Mouse (Mus musculus): ENCODE measurements around the gene Gcnt3. TPM values are rescaled to one million over a fixed set of nuclear protein-coding genes. Genes with fewer than 3 reads are reported as not detected.
A peak's percentile ranks its signal among the peaks of the same experiment; 100 is the strongest.

Gene Gcnt3
- polyA plus RNA-seq, 1 experiment from 2014 or later: 9.8 TPM

GRCm38 (mm10) chr9:70049416-70049783, 11.5 kb upstream of the Gcnt3 start:
- WGBS: 31% methylated on average over 3 of the region's 3 CpGs
- H3K4me1 ChIP-seq (ENCODE audit: control insufficient read depth, insufficient read depth, low read length): peaks cover 25% of the 10 kb centered on the region
- no peaks in the 10 kb centered on the region for H3K9me3 ChIP-seq (ENCODE audit: control insufficient read depth, low read depth, low read length)
- H3K4me3 ChIP-seq (ENCODE audit: low read depth, low read length): no peak overlapping the region
- H3K9ac ChIP-seq (replicated peaks; ENCODE audit: low read depth, low read length): no peak overlapping the region
- peak overlapping the region; percentile 63; the same call in 1 of the 2 replicates for H3K27ac ChIP-seq (ENCODE audit: low read length)
- H3K4me2 ChIP-seq (replicated peaks; ENCODE audit: low read depth, low read length): no peak overlapping the region
- no peaks in the 10 kb centered on the region for H3K36me3 ChIP-seq (ENCODE audit: control insufficient read depth, insufficient read depth, low read length)
- no peaks in the 10 kb centered on the region for H3K27me3 ChIP-seq (ENCODE audit: control insufficient read depth, insufficient read depth, low read length)
- no peak for ATAC-seq (ENCODE audit: insufficient number of reproducible peaks, insufficient read depth, low FRiP score, low read depth)

GRCm38 (mm10) chr9:70048751-70049415, 11.0 kb upstream of the Gcnt3 start:
- Histone ChIP-seq H3K9me3 (ENCODE audit: control insufficient read depth, low read depth, low read length) (no peaks in the 10 kb centered on the region), H3K4me1 (ENCODE audit: control insufficient read depth, insufficient read depth, low read length) (peaks cover 25% of the 10 kb centered on the region), H3K27me3 (ENCODE audit: control insufficient read depth, insufficient read depth, low read length) (no peaks in the 10 kb centered on the region), H3K4me3 (ENCODE audit: low read depth, low read length) (no peak overlapping the region), H3K4me2 (replicated peaks; ENCODE audit: low read depth, low read length) (no peak overlapping the region), H3K36me3 (ENCODE audit: control insufficient read depth, insufficient read depth, low read length) (no peaks in the 10 kb centered on the region), H3K27ac (ENCODE audit: low read length) (peak overlapping the region; percentile 63; the same call in 1 of the 2 replicates), H3K9ac (replicated peaks; ENCODE audit: low read depth, low read length) (no peak overlapping the region)
- ATAC-seq (ENCODE audit: insufficient number of reproducible peaks, insufficient read depth, low FRiP score, low read depth): no peak
- WGBS: 36% methylated on average over 6 of the region's 6 CpGs

- ATAC-seq (ENCODE audit: insufficient number of reproducible peaks, insufficient read depth, low FRiP score, low read depth): no peak
- H3K4me2 ChIP-seq (replicated peaks; ENCODE audit: low read depth, low read length): no peak overlapping the region
- WGBS: 40% methylated on average over 5 of the region's 5 CpGs
- H3K36me3 ChIP-seq (ENCODE audit: control insufficient read depth, insufficient read depth, low read length): no peaks in the 10 kb centered on the region
- peaks cover 25% of the 10 kb centered on the region for H3K4me1 ChIP-seq (ENCODE audit: control insufficient read depth, insufficient read depth, low read length)
- no peak overlapping the region for H3K9ac ChIP-seq (replicated peaks; ENCODE audit: low read depth, low read length)
- peak overlapping the region; percentile 63; the same call in 1 of the 2 replicates for H3K27ac ChIP-seq (ENCODE audit: low read length)
- H3K4me3 ChIP-seq (ENCODE audit: low read depth, low read length): no peak overlapping the region
- H3K27me3 ChIP-seq (ENCODE audit: control insufficient read depth, insufficient read depth, low read length): no peaks in the 10 kb centered on the region
- H3K9me3 ChIP-seq (ENCODE audit: control insufficient read depth, low read depth, low read length): no peaks in the 10 kb centered on the region
These were observed 10.4 kb upstream of the Gcnt3 start for GRCm38 (mm10) chr9:70048280-70048679.

GRCm38 (mm10) chr9:70047839-70048238, 10.0 kb upstream of the Gcnt3 start:
- Histone ChIP-seq H3K36me3 (ENCODE audit: control insufficient read depth, insufficient read depth, low read length) (no peaks in the 10 kb centered on the region), H3K27me3 (ENCODE audit: control insufficient read depth, insufficient read depth, low read length) (no peaks in the 10 kb centered on the region), H3K9me3 (ENCODE audit: control insufficient read depth, low read depth, low read length) (no peaks in the 10 kb centered on the region), H3K9ac (replicated peaks; ENCODE audit: low read depth, low read length) (no peak overlapping the region), H3K4me3 (ENCODE audit: low read depth, low read length) (no peak overlapping the region), H3K4me1 (ENCODE audit: control insufficient read depth, insufficient read depth, low read length) (peaks cover 25% of the 10 kb centered on the region), H3K27ac (ENCODE audit: low read length) (peak overlapping the region; percentile 63; the same call in 1 of the 2 replicates), H3K4me2 (replicated peaks; ENCODE audit: low read depth, low read length) (no peak overlapping the region)
- ATAC-seq (ENCODE audit: insufficient number of reproducible peaks, insufficient read depth, low FRiP score, low read depth): no peak
- WGBS: 35% methylated on average over 3 of the region's 3 CpGs

- H3K27ac ChIP-seq (ENCODE audit: low read length): no peak overlapping the region
- H3K4me2 ChIP-seq (replicated peaks; ENCODE audit: low read depth, low read length): no peak overlapping the region
- H3K36me3 ChIP-seq (ENCODE audit: control insufficient read depth, insufficient read depth, low read length): no peaks in the 10 kb centered on the region
- WGBS: 63% methylated on average over 6 of the region's 6 CpGs
- H3K27me3 ChIP-seq (ENCODE audit: control insufficient read depth, insufficient read depth, low read length): no peaks in the 10 kb centered on the region
- H3K9me3 ChIP-seq (ENCODE audit: control insufficient read depth, low read depth, low read length): no peaks in the 10 kb centered on the region
- no peak overlapping the region for H3K9ac ChIP-seq (replicated peaks; ENCODE audit: low read depth, low read length)
- peaks cover 25% of the 10 kb centered on the region for H3K4me1 ChIP-seq (ENCODE audit: control insufficient read depth, insufficient read depth, low read length)
- H3K4me3 ChIP-seq (ENCODE audit: low read depth, low read length): no peak overlapping the region
- no peak for ATAC-seq (ENCODE audit: insufficient number of reproducible peaks, insufficient read depth, low FRiP score, low read depth)
These were observed 8.4 kb upstream of the Gcnt3 start for GRCm38 (mm10) chr9:70046255-70046654.

- Histone ChIP-seq H3K36me3 (ENCODE audit: control insufficient read depth, insufficient read depth, low read length) (no peaks in the 10 kb centered on the region), H3K9ac (replicated peaks; ENCODE audit: low read depth, low read length) (no peak overlapping the region), H3K4me3 (ENCODE audit: low read depth, low read length) (no peak overlapping the region), H3K4me2 (replicated peaks; ENCODE audit: low read depth, low read length) (no peak overlapping the region), H3K9me3 (ENCODE audit: control insufficient read depth, low read depth, low read length) (no peaks in the 10 kb centered on the region), H3K27me3 (ENCODE audit: control insufficient read depth, insufficient read depth, low read length) (no peaks in the 10 kb centered on the region), H3K4me1 (ENCODE audit: control insufficient read depth, insufficient read depth, low read length) (peaks cover 22% of the 10 kb centered on the region), H3K27ac (ENCODE audit: low read length) (no peak overlapping the region)
- WGBS: 61% methylated on average over 2 of the region's 2 CpGs
- no peak for ATAC-seq (ENCODE audit: insufficient number of reproducible peaks, insufficient read depth, low FRiP score, low read depth)
These were observed 7.0 kb upstream of the Gcnt3 start for GRCm38 (mm10) chr9:70044865-70045264.

- H3K27ac ChIP-seq (ENCODE audit: low read length): no peak overlapping the region
- no peak overlapping the region for H3K4me2 ChIP-seq (replicated peaks; ENCODE audit: low read depth, low read length)
- no peak overlapping the region for H3K9ac ChIP-seq (replicated peaks; ENCODE audit: low read depth, low read length)
- no peaks in the 10 kb centered on the region for H3K36me3 ChIP-seq (ENCODE audit: control insufficient read depth, insufficient read depth, low read length)
- no peaks in the 10 kb centered on the region for H3K9me3 ChIP-seq (ENCODE audit: control insufficient read depth, low read depth, low read length)
- H3K27me3 ChIP-seq (ENCODE audit: control insufficient read depth, insufficient read depth, low read length): no peaks in the 10 kb centered on the region
- 74% methylated on average over 1 of the region's 1 CpGs for WGBS
- no peak overlapping the region for H3K4me3 ChIP-seq (ENCODE audit: low read depth, low read length)
- no peak for ATAC-seq (ENCODE audit: insufficient number of reproducible peaks, insufficient read depth, low FRiP score, low read depth)
- peaks cover 5% of the 10 kb centered on the region for H3K4me1 ChIP-seq (ENCODE audit: control insufficient read depth, insufficient read depth, low read length)
These were observed 5.0 kb upstream of the Gcnt3 start for GRCm38 (mm10) chr9:70042935-70043334.

- no peaks in the 10 kb centered on the region for H3K4me1 ChIP-seq (ENCODE audit: control insufficient read depth, insufficient read depth, low read length)
- H3K27me3 ChIP-seq (ENCODE audit: control insufficient read depth, insufficient read depth, low read length): no peaks in the 10 kb centered on the region
- no peak overlapping the region for H3K27ac ChIP-seq (ENCODE audit: low read length)
- H3K36me3 ChIP-seq (ENCODE audit: control insufficient read depth, insufficient read depth, low read length): no peaks in the 10 kb centered on the region
- H3K9me3 ChIP-seq (ENCODE audit: control insufficient read depth, low read depth, low read length): no peaks in the 10 kb centered on the region
- H3K4me3 ChIP-seq (ENCODE audit: low read depth, low read length): no peak overlapping the region
- no peak overlapping the region for H3K9ac ChIP-seq (replicated peaks; ENCODE audit: low read depth, low read length)
- ATAC-seq (ENCODE audit: insufficient number of reproducible peaks, insufficient read depth, low FRiP score, low read depth): no peak
- no peak overlapping the region for H3K4me2 ChIP-seq (replicated peaks; ENCODE audit: low read depth, low read length)
- WGBS: 92% methylated on average over 4 of the region's 4 CpGs
These were observed 4.2 kb upstream of the Gcnt3 start for GRCm38 (mm10) chr9:70042137-70042536.

GRCm38 (mm10) chr9:70040570-70040969, 2.7 kb upstream of the Gcnt3 start:
- no peaks in the 10 kb centered on the region for H3K9me3 ChIP-seq (ENCODE audit: control insufficient read depth, low read depth, low read length)
- H3K27ac ChIP-seq (ENCODE audit: low read length): no peak overlapping the region
- H3K4me2 ChIP-seq (replicated peaks; ENCODE audit: low read depth, low read length): no peak overlapping the region
- no peaks in the 10 kb centered on the region for H3K4me1 ChIP-seq (ENCODE audit: control insufficient read depth, insufficient read depth, low read length)
- ATAC-seq (ENCODE audit: insufficient number of reproducible peaks, insufficient read depth, low FRiP score, low read depth): no peak
- no peaks in the 10 kb centered on the region for H3K27me3 ChIP-seq (ENCODE audit: control insufficient read depth, insufficient read depth, low read length)
- H3K36me3 ChIP-seq (ENCODE audit: control insufficient read depth, insufficient read depth, low read length): no peaks in the 10 kb centered on the region
- H3K4me3 ChIP-seq (ENCODE audit: low read depth, low read length): no peak overlapping the region
- H3K9ac ChIP-seq (replicated peaks; ENCODE audit: low read depth, low read length): no peak overlapping the region
- 85% methylated on average over 11 of the region's 11 CpGs for WGBS

Data from stomach, embryonic 14.5 days (tissue).